Mouse (Mus musculus) embryonic fibroblast, embryonic 13.5 days (primary cell): ENCODE measurements around the gene Rcsd1. TPM values are rescaled to one million over a fixed set of nuclear protein-coding genes. Genes with fewer than 3 reads are reported as not detected.

ENCODE experiments used
- H3K27ac ChIP-seq: 2 replicates; pipeline ENCODE4 v1.5.1; 2012; ENCODE audit warnings: low read length, control low read depth, inconsistent platforms; ENCODE audit not compliant: insufficient read depth
- H3K4me1 ChIP-seq: 2 replicates; pipeline ENCODE4 v1.6.1; 2011; ENCODE audit warnings: low read length; ENCODE audit not compliant: control insufficient read depth, insufficient read depth
- H3K4me3 ChIP-seq: 2 replicates; pipeline ENCODE4 v1.5.1; 2011; ENCODE audit warnings: mild to moderate bottlenecking, control low read depth, low read length; ENCODE audit not compliant: insufficient read depth
- CTCF ChIP-seq: IDR thresholded peaks from 2 replicates; pipeline ENCODE4 v1.5.1; 2011; ENCODE audit warnings: mild to moderate bottlenecking, control low read depth, low read length, moderate library complexity, borderline replicate concordance; ENCODE audit not compliant: insufficient read depth
- POLR2A ChIP-seq: IDR thresholded peaks from 2 replicates; pipeline ENCODE4 v1.6.1; 2011; ENCODE audit warnings: low read depth, mild to moderate bottlenecking, control low read depth, low read length, moderate library complexity
- polyA plus RNA-seq: library from polyadenylated mRNA; stranded (reverse); fragments of >200 nt; gene quantifications from 2 replicates; pipeline ENCODE4 v1.2.4, GENCODE M21; 2011; ENCODE audit warnings: low read depth; ENCODE audit not compliant: missing spikeins, insufficient read length

Gene Rcsd1
- polyA plus RNA-seq, 1 experiment: 2.3 TPM

DNA sequence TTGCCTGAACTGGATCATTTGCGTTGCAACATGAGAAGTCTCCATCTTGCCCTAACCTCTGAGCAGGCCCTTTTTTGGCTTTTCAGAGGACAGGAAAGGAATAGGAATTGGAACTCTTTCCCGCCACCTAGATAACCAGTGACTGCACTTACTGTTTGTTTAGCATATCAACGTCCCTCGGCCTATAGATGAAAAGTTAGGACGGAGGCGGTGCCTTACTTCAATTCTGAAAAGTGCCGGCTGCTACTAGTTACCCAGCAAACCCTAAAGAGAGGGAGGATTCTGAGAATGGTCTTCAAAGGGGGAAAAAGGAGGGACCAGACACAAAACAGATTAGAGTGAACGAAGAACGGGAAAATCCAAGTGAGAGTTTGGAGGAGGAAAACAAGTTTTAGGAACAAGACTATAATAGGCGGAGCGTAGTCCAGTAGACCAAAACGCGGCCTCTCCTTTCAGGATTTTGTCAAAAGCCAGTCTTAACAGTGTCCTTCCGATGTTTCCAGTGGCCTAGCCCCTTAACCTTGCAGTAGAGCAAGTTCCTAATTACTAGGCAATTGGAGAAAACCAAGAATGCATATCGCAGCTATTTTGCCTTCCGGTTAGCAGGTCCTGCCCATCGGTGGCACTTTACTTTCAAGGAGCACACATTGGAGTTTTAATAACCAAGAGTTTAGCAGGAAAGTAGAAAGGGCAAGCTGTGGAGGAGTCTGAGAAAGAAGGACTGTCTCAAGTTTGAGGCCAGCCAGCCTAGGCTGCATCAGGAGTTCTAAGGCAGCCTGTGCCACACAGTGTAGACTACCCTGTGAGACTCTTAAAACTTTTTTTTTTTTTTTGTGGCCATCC, 74.3 kb downstream of the Rcsd1 start:
- H3K4me1 ChIP-seq: peaks cover 3% of the 10 kb centered on the region; the same call in 1 of the 2 replicates
- H3K27ac ChIP-seq: peak overlapping the region; percentile 60
- TF ChIP-seq POLR2A (no peak), CTCF (no peak)
- peak overlapping the region; percentile 39; the same call in 1 of the 2 replicates for H3K4me3 ChIP-seq

DNA sequence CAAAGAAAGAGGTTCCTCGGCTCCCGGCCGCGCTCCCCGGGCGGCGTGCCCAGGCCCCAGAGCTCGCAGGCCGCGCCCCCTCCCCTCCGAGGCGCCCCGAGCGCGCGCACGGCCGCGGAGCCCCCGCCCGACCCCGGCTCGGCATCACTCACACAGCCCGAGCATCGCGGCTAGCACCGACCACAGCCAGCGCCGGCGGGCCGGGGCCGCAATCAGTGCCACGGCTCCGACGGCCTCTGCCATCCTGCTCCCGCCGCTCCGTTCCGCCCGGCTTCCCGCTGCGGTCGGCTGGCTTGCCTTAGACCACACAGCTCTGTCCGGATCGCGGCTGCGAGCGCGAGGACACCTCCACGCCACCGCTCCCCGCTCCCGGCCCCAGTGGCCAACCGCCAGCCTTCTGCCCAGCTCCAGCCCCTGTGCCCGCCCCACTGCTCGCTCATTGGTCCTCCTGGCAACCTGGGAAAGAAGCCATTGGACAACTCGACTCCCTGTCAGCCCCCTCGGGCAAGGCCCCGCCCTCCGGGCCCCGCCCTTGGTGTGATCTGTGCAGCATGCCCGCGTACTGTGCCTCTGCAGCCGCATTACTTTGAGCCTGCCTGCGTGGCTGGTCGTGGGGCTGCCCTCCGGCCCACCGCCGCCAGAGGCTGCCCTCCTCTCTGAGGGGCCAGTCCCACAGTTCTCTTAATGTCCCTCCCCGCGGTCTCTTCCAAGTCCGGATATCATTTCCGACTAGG, 75.2 kb downstream of the Rcsd1 start, which contains the start of gene Mpzl1:
Gene Mpzl1, minus strand, starts transcription at position 388 of the 734 bp plus-strand sequence.
- Histone ChIP-seq H3K4me1 (peaks cover 7% of the 10 kb centered on the region; the same call in 1 of the 2 replicates), H3K4me3 (peak within 1 kb of the TSS; percentile 87), H3K27ac (peak within 1 kb of the TSS; percentile 60)
- TF ChIP-seq POLR2A (peak; percentile 95), CTCF (no peak)

DNA sequence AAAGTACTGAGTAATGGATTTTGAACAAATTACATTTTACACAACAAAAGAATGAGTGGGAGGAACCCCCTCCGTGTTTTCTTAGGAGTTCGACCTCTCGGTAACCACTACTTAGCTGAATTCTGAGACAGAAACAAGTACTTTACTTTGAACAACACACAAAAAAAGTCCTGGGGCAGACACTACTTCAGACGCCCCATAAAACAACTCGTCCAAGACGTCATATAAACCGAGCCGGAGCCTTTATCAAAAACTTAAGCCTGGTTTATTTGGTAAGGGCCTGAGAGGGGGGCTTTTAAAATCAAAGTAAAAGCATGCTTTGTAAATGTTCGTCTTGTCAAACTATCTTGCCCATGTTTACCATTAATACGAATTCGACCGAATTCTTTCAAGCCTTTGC, 76.2 kb downstream of the Rcsd1 start:
- TF ChIP-seq CTCF: no peak
- TF ChIP-seq POLR2A: no peak
- Histone ChIP-seq H3K4me3 (peak overlapping the region; percentile 87), H3K4me1 (peaks cover 7% of the 10 kb centered on the region; the same call in 1 of the 2 replicates), H3K27ac (0 out of 2 replicates have a peak overlapping the region, but pooled peaks have one; percentile 3)

DNA sequence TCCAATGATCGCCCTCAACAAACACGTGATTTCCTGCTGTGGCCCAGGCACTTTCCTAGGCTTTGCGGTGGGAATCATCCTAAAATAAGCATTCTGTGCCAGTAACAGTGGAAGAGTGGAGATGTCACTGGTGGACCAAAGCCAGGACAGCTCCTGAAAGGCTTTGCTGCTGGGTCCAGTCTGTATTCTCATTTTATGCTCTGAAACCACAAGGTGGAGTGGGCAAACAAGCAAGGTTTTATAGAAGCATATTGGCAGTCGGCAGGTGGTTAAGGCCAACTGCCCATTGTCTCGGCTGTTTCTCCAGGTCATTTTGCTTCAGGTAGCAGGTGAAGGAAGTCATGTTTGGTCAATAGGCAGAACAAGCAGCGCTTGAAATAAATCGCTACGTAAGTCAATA, 78.4 kb downstream of the Rcsd1 start:
- peaks cover 7% of the 10 kb centered on the region; the same call in 1 of the 2 replicates for H3K4me1 ChIP-seq
- H3K4me3 ChIP-seq: no peak overlapping the region
- no peak for TF ChIP-seq POLR2A
- TF ChIP-seq CTCF: no peak
- no peak overlapping the region for H3K27ac ChIP-seq

DNA sequence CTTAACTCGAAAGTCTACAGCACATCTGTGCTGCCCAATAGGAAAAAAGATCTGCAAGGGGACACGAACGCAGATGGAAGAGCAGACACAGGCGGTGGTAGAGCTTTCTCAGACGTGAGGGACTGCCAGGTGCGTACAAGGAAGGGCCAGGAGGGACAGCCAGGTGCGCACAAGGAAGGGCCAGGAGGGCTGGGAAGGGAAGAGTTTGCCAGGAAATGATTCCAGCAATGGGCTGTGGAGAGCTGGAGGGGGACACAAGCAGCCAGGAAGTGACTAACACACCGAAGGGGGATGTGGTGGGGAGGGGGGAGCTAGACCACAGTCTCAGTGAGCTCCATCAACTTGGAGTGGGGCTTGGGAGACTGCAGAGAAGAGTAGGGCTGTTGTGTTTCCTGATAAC, 79.6 kb downstream of the Rcsd1 start:
- no peak overlapping the region for H3K27ac ChIP-seq
- no peak for TF ChIP-seq CTCF
- TF ChIP-seq POLR2A: no peak

DNA sequence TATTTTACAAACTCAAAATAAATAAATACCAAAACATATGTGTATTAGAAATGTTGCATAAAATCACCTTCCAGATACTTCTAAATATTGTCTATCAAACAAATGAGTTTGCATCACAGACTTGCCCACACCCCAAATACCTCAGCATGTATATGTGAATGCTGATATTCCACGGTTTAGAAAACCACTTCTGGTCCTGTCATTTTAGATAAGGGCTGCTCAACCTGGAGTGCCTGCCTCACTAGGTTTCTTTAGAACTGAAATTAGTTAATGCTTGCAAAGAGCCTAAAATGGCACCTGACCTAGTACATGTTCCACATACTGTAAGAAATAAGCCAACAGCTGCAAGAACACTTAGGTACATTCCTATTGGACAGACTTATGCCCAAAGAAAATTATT, 81.0 kb downstream of the Rcsd1 start:
- H3K27ac ChIP-seq: no peak overlapping the region
- 0 out of 2 replicates have a peak, but pooled peaks cover 4% of the 10 kb centered on the region for H3K4me1 ChIP-seq
- TF ChIP-seq CTCF (no peak), POLR2A (no peak)
- H3K4me3 ChIP-seq: no peak overlapping the region

More for the DNA sequence above, 79.6 kb downstream of the Rcsd1 start:
- H3K4me1 ChIP-seq: peaks cover 6% of the 10 kb centered on the region; the same call in 1 of the 2 replicates
- H3K4me3 ChIP-seq: no peak overlapping the region

DNA sequence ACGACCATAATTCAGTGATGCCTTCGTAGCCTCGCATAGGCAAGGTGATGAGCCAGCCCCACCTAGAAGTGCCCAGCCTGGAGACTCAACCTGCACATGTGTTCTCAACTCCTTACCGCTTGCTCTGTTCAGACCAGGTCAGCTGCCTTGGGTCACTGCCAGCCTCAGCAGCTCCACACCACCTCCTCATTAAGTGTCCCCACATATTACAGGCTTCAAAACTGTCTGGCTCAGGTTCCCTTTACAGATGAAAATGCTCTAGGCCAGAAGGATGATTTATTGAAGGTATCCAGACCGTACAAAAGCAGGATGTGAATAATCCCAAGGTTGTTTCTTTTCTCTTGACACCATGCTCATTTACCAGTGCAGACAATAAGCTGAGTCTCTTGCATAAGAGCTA, 83.7 kb downstream of the Rcsd1 start:
- no peak overlapping the region for H3K27ac ChIP-seq

DNA sequence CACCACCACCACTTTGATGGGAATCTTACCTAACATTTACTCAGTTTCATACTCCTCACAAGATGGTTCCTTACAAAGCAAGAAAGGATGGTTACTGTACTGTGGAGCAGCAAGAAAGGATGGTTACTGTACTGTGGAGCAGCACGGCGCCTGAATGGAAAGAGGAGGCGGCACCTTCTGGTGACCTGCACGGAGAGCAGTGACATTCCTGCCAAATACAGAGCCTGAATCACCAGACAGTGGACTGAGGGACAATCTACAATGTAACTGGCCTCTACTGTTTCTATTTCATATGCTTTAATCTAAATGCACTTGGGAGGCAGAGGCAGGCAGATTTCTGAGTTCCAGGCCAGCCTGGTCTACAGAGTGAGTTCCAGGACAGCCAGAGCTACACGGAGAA, 84.5 kb downstream of the Rcsd1 start:
- Histone ChIP-seq H3K4me1 (0 out of 2 replicates have a peak, but pooled peaks cover 3% of the 10 kb centered on the region), H3K27ac (no peak overlapping the region), H3K4me3 (no peak overlapping the region)
- TF ChIP-seq CTCF: no peak
- no peak for TF ChIP-seq POLR2A

More for the DNA sequence above, 83.7 kb downstream of the Rcsd1 start:
- no peak overlapping the region for H3K4me3 ChIP-seq
- no peak for TF ChIP-seq CTCF
- H3K4me1 ChIP-seq: 0 out of 2 replicates have a peak, but pooled peaks cover 4% of the 10 kb centered on the region

DNA sequence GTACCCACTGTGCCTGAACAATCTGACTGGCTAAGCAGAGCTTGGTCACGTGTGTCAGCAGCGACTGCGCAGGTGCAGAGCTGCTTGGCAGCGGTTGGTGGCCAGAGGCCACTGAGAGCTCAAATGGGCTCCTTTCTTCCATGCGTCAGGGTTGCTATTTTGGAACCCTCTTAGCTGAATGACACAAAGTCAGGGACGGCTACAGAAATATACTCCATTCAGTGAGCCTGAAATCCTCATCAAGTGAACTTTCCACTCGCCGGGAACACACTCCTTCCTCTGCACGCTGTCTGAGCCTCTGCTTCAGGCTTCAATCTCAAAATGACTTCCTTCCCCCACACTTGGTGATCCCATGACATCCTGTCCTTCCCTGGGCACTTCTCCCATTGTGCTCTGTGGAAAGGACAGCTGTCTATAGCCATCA, 91.3 kb downstream of the Rcsd1 start:
- TF ChIP-seq CTCF: no peak
- TF ChIP-seq POLR2A: no peak
- no peak overlapping the region for H3K4me3 ChIP-seq
- H3K27ac ChIP-seq: no peak overlapping the region
- H3K4me1 ChIP-seq: peaks cover 3% of the 10 kb centered on the region; the same call in 1 of the 2 replicates

DNA sequence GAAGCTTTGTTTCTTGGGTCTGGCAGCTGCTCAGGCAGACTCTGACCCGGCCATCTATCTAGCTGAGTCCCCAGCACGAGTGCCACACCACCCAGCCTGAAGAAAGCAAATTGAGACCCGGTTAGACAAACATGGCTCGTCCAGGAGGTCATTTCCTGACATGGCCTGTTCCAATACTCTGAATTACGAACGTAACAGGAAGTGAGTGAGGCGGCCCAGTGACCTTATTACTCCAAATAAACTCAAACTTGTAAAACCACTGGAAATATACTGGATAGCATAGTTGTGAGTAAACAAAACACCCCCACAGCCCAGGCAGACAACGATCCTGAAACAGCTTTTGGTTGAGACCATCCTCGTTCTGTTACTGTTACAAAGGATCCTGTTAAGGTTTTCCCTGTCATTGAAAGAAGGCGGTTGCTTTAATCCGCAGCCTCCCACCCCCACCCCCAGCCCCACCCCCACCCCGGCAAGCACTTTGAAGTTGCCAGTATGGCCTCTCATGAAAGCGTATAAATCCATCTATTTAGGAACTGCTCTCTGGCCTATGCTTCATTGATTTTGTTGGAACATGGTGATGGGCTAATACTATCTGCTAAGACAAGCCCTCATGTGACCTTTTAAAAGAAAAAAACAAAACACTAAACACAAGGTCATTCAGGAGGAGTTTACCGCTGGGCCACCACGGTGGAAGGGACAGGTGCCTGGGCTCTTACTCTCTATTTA, 92.2 kb downstream of the Rcsd1 start:
- H3K4me1 ChIP-seq: peaks cover 3% of the 10 kb centered on the region; the same call in 1 of the 2 replicates
- H3K4me3 ChIP-seq: no peak overlapping the region
- H3K27ac ChIP-seq: peak overlapping the region; percentile 27; the same call in 1 of the 2 replicates
- TF ChIP-seq POLR2A: no peak
- no peak for TF ChIP-seq CTCF
